Mouse (Mus musculus) embryonic fibroblast, embryonic 13.5 days (primary cell): ENCODE results near the gene Mlip.

Source experiments
- CTCF ChIP-seq: IDR thresholded peaks from 2 replicates; pipeline ENCODE4 v1.5.1; 2011; ENCODE audit warnings: mild to moderate bottlenecking, control low read depth, low read length, moderate library complexity, borderline replicate concordance; ENCODE audit not compliant: insufficient read depth
- POLR2A ChIP-seq: IDR thresholded peaks from 2 replicates; pipeline ENCODE4 v1.6.1; 2011; ENCODE audit warnings: low read depth, mild to moderate bottlenecking, control low read depth, low read length, moderate library complexity

DNA sequence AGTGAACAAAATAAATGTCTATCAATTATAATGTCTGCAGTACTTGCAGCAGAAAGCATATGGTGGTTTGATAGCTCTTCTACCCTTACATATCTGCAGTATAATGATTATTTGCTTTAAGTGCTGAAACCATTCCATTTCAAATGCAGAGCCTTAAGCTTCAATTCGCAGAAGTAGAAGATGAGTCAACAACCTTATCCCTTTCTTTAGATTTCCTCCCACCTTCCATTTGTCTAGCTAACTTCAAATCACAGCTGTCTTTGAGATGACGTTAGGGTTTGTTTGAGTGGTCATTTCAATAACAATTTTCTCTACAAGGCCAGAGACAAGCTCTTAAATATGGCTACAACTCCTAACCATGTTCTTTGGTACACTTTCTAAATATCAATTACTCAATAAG is 47.4 kb downstream of the Mlip start:
- TF ChIP-seq POLR2A (no peak), CTCF (no peak)
